Mouse (Mus musculus): ENCODE data around the gene Abca5. TPM values are rescaled to one million over a fixed set of nuclear protein-coding genes. Genes with fewer than 3 reads are reported as not detected.

Abca5 gene
- 1.5 and 2.4 TPM in 2 replicates for polyA plus RNA-seq (2015; fragmentation: Nextera tagmentation; extraction: Ambion mirVana)

GRCm38 (mm10) chr11:110337289-110338245 lies at the start of gene Abca5:
TSS of gene Abca5 (minus strand) at chr11:110337716.
- H3K9ac ChIP-seq (ENCODE audit: low read depth, low read length), result peak within 1 kb of the TSS; percentile 45
- TF ChIP-seq CTCF (IDR thresholded peaks at IDR 0.05; ENCODE audit: low read depth), result no peak
- peak within 1 kb of the TSS; percentile 80 for H3K4me3 ChIP-seq (ENCODE audit: low read depth, low read length)
- under 1% methylated on average over 95 of the region's 95 CpGs for WGBS
- H3K27me3 ChIP-seq (replicated peaks; ENCODE audit: control insufficient read depth, insufficient read depth, low read length), result 0 out of 2 replicates have a peak, but pooled peaks cover 3% of the 10 kb centered on the region
- H3K9me3 ChIP-seq (ENCODE audit: control insufficient read depth), result no peaks in the 10 kb centered on the region
- no peaks in the 10 kb centered on the region for H3K36me3 ChIP-seq (ENCODE audit: control insufficient read depth, insufficient read depth)
- peak within 1 kb of the TSS; percentile 84 for H3K4me2 ChIP-seq (replicated peaks; ENCODE audit: low read depth)
- H3K27ac ChIP-seq (ENCODE audit: low read depth, low read length), result peak within 1 kb of the TSS; percentile 21; the same call in 1 of the 2 replicates
- ATAC-seq, result peak; percentile 98
- no peaks in the 10 kb centered on the region for H3K4me1 ChIP-seq (replicated peaks; ENCODE audit: control insufficient read depth, insufficient read depth, low read length)

- Histone ChIP-seq H3K36me3 (ENCODE audit: control insufficient read depth, insufficient read depth) (no peaks in the 10 kb centered on the region), H3K4me2 (replicated peaks; ENCODE audit: low read depth) (no peak overlapping the region), H3K4me1 (replicated peaks; ENCODE audit: control insufficient read depth, insufficient read depth, low read length) (no peaks in the 10 kb centered on the region), H3K9ac (ENCODE audit: low read depth, low read length) (no peak overlapping the region), H3K27me3 (replicated peaks; ENCODE audit: control insufficient read depth, insufficient read depth, low read length) (no peaks in the 10 kb centered on the region), H3K4me3 (ENCODE audit: low read depth, low read length) (no peak overlapping the region), H3K9me3 (ENCODE audit: control insufficient read depth) (no peaks in the 10 kb centered on the region), H3K27ac (ENCODE audit: low read depth, low read length) (no peak overlapping the region)
- TF ChIP-seq CTCF (IDR thresholded peaks at IDR 0.05; ENCODE audit: low read depth), result no peak
- WGBS, result 87% methylated on average over 2 of the region's 2 CpGs
- no peak for ATAC-seq
These were observed 48.0 kb upstream of the Abca5 start for GRCm38 (mm10) chr11:110385487-110385886.

- H3K4me1 ChIP-seq (replicated peaks; ENCODE audit: control insufficient read depth, insufficient read depth, low read length), result no peaks in the 10 kb centered on the region
- ATAC-seq, result no peak; the same call in 1 of the 2 replicates
- H3K9ac ChIP-seq (ENCODE audit: low read depth, low read length), result no peak overlapping the region
- no peaks in the 10 kb centered on the region for H3K27me3 ChIP-seq (replicated peaks; ENCODE audit: control insufficient read depth, insufficient read depth, low read length)
- no peak for TF ChIP-seq CTCF (IDR thresholded peaks at IDR 0.05; ENCODE audit: low read depth)
- peak overlapping the region; percentile 95 for H3K27ac ChIP-seq (ENCODE audit: low read depth, low read length)
- no peaks in the 10 kb centered on the region for H3K36me3 ChIP-seq (ENCODE audit: control insufficient read depth, insufficient read depth)
- H3K4me3 ChIP-seq (ENCODE audit: low read depth, low read length), result peak overlapping the region; percentile 26
- 9% methylated on average over 15 of the region's 15 CpGs for WGBS
- peak overlapping the region; percentile 70 for H3K4me2 ChIP-seq (replicated peaks; ENCODE audit: low read depth)
- H3K9me3 ChIP-seq (ENCODE audit: control insufficient read depth), result no peaks in the 10 kb centered on the region
These were observed 42.8 kb upstream of the Abca5 start for GRCm38 (mm10) chr11:110380310-110380668.

- peak overlapping the region; percentile 95 for H3K27ac ChIP-seq (ENCODE audit: low read depth, low read length)
- peak overlapping the region; percentile 26 for H3K4me3 ChIP-seq (ENCODE audit: low read depth, low read length)
- H3K4me1 ChIP-seq (replicated peaks; ENCODE audit: control insufficient read depth, insufficient read depth, low read length), result no peaks in the 10 kb centered on the region
- TF ChIP-seq CTCF (IDR thresholded peaks at IDR 0.05; ENCODE audit: low read depth), result peak; percentile 66
- H3K9me3 ChIP-seq (ENCODE audit: control insufficient read depth), result no peaks in the 10 kb centered on the region
- H3K27me3 ChIP-seq (replicated peaks; ENCODE audit: control insufficient read depth, insufficient read depth, low read length), result no peaks in the 10 kb centered on the region
- H3K9ac ChIP-seq (ENCODE audit: low read depth, low read length), result peak overlapping the region; percentile 40; the same call in 1 of the 2 replicates
- WGBS, result 3% methylated on average over 20 of the region's 20 CpGs
- H3K36me3 ChIP-seq (ENCODE audit: control insufficient read depth, insufficient read depth), result no peaks in the 10 kb centered on the region
- ATAC-seq, result peak; percentile 99
- H3K4me2 ChIP-seq (replicated peaks; ENCODE audit: low read depth), result peak overlapping the region; percentile 70
These were observed 42.3 kb upstream of the Abca5 start for GRCm38 (mm10) chr11:110379661-110380309.

- no peaks in the 10 kb centered on the region for H3K36me3 ChIP-seq (ENCODE audit: control insufficient read depth, insufficient read depth)
- H3K27me3 ChIP-seq (replicated peaks; ENCODE audit: control insufficient read depth, insufficient read depth, low read length), result no peaks in the 10 kb centered on the region
- H3K4me2 ChIP-seq (replicated peaks; ENCODE audit: low read depth), result no peak overlapping the region
- H3K27ac ChIP-seq (ENCODE audit: low read depth, low read length), result no peak overlapping the region
- TF ChIP-seq CTCF (IDR thresholded peaks at IDR 0.05; ENCODE audit: low read depth), result no peak
- WGBS, result 87% methylated on average over 9 of the region's 9 CpGs
- ATAC-seq, result no peak
- H3K4me3 ChIP-seq (ENCODE audit: low read depth, low read length), result no peak overlapping the region
- H3K4me1 ChIP-seq (replicated peaks; ENCODE audit: control insufficient read depth, insufficient read depth, low read length), result no peaks in the 10 kb centered on the region
- H3K9me3 ChIP-seq (ENCODE audit: control insufficient read depth), result no peaks in the 10 kb centered on the region
- H3K9ac ChIP-seq (ENCODE audit: low read depth, low read length), result no peak overlapping the region
These were observed 36.5 kb upstream of the Abca5 start for GRCm38 (mm10) chr11:110374036-110374435.

GRCm38 (mm10) chr11:110372266-110372954 lies 34.9 kb upstream of the Abca5 start:
- Histone ChIP-seq H3K4me1 (replicated peaks; ENCODE audit: control insufficient read depth, insufficient read depth, low read length) (no peaks in the 10 kb centered on the region), H3K4me3 (ENCODE audit: low read depth, low read length) (no peak overlapping the region), H3K9me3 (ENCODE audit: control insufficient read depth) (no peaks in the 10 kb centered on the region), H3K9ac (ENCODE audit: low read depth, low read length) (no peak overlapping the region), H3K27ac (ENCODE audit: low read depth, low read length) (no peak overlapping the region), H3K36me3 (ENCODE audit: control insufficient read depth, insufficient read depth) (no peaks in the 10 kb centered on the region), H3K27me3 (replicated peaks; ENCODE audit: control insufficient read depth, insufficient read depth, low read length) (no peaks in the 10 kb centered on the region), H3K4me2 (replicated peaks; ENCODE audit: low read depth) (no peak overlapping the region)
- no peak for ATAC-seq
- WGBS, result 77% methylated on average over 15 of the region's 15 CpGs
- TF ChIP-seq CTCF (IDR thresholded peaks at IDR 0.05; ENCODE audit: low read depth), result no peak

Data from intestine, postnatal 0 days (tissue).